Mouse (Mus musculus): Measurements from ENCODE around the gene Fn3krp. TPM values are rescaled to one million over a fixed set of nuclear protein-coding genes. Genes with fewer than 3 reads are reported as not detected.
A peak's percentile ranks its signal among the peaks of the same experiment; 100 is the strongest.

Gene Fn3krp
- 8.2 and 12.4 TPM in 2 replicates for polyA plus RNA-seq (2015; fragmentation: Nextera tagmentation; extraction: Ambion mirVana)

DNA sequence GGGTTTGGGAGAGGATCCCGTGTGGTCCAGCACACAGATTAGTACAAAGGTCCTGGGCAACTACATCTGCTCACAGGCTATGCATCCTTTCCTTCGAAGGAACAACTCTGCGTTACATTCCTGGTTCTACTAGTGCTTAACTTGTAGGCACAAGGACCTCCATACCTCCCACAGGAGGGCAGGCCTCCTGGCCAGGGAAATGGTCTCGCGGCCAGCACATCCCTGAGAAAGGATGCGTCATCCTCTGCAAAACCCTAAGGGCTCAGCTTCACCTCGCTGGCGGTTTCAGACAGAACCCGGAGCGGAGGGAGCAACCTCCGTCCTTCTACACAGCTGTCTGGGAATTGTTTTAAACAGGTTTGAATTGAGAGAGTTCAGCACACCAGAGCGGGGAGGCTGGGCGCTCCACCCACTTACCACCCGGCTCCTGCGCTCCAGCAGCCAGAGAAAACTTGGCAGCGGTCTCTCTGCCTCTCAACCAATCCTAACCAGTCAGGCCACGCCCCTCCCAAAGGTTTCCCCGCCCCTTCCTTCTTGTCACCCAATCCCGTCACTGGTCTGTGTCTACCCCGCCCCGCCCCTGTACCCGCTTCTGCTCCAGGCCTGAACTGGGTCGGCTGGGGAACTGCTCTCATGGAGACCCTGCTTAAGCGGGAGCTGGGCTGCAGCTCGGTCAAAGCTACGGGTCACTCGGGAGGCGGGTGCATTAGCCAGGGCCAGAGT is at the start of gene Fn3krp:
TSS of gene Fn3krp (plus strand) at position 572 of the 723 bp plus-strand sequence.
- Histone ChIP-seq H3K4me3 (ENCODE audit: low read depth, low read length) (peak within 1 kb of the TSS; percentile 79), H3K27ac (ENCODE audit: low read length) (peak within 1 kb of the TSS; percentile 70; the same call in 1 of the 2 replicates), H3K9me3 (replicated peaks; ENCODE audit: control insufficient read depth, low read length, poor library complexity, severe bottlenecking) (no peaks in the 10 kb centered on the region), H3K4me2 (ENCODE audit: low read length) (peak within 1 kb of the TSS; percentile 81), H3K27me3 (ENCODE audit: control insufficient read depth, insufficient read depth, low read depth, low read length) (no peaks in the 10 kb centered on the region), H3K9ac (ENCODE audit: low read depth, low read length) (peak within 1 kb of the TSS; percentile 76), H3K4me1 (ENCODE audit: control insufficient read depth, insufficient read depth, low read length) (peaks cover 12% of the 10 kb centered on the region), H3K36me3 (ENCODE audit: control insufficient read depth, insufficient read depth, low read length) (no peaks in the 10 kb centered on the region)
- ATAC-seq, result peak; percentile 99
- WGBS, result under 1% methylated on average over 25 of the region's 28 CpGs

DNA sequence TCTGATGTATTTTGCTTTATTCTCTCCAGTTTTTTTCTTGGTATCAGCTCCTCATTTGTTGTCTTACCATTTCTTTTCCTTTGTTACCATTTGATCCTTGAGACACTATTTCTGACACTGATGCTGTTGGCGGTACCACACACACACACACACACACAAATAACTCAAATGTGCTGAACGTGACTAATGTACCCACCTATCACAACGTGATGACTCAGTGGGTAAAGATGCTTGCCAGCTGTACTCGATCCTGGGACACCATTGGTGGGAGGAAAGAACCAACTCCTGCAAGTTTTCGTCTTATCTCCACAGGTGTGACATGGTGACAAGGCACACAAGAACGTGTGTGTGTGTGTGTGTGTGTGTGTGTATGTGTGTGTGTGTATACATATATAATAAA is 47.9 kb upstream of the Fn3krp start:
- H3K4me3 ChIP-seq (ENCODE audit: low read depth, low read length), result no peak overlapping the region
- 68% methylated on average over 6 of the region's 6 CpGs for WGBS
- H3K27ac ChIP-seq (ENCODE audit: low read length), result no peak overlapping the region
- H3K36me3 ChIP-seq (ENCODE audit: control insufficient read depth, insufficient read depth, low read length), result no peaks in the 10 kb centered on the region
- no peaks in the 10 kb centered on the region for H3K27me3 ChIP-seq (ENCODE audit: control insufficient read depth, insufficient read depth, low read depth, low read length)
- no peaks in the 10 kb centered on the region for H3K4me1 ChIP-seq (ENCODE audit: control insufficient read depth, insufficient read depth, low read length)
- no peak overlapping the region for H3K9ac ChIP-seq (ENCODE audit: low read depth, low read length)
- ATAC-seq, result no peak
- H3K4me2 ChIP-seq (ENCODE audit: low read length), result no peak overlapping the region
- H3K9me3 ChIP-seq (replicated peaks; ENCODE audit: control insufficient read depth, low read length, poor library complexity, severe bottlenecking), result no peaks in the 10 kb centered on the region

DNA sequence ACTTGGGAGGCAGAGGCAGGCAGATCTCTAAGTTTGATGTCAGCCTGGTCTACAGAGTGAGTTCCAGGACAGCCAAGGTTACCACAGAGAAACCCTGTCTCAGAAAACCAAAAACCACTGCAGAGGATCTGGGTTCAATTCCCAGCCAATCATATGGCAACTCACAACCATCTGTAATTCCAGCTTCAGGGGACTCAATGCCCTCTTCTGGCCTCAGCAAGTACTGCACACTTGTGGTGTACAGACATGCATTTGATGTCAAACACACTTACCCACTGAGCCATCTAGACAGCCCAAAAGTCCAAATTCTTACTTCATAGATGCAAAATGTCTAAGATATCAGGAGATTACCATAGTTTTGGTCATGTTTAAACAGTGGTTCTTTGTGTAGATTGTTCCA is 42.6 kb upstream of the Fn3krp start:
- no peaks in the 10 kb centered on the region for H3K4me1 ChIP-seq (ENCODE audit: control insufficient read depth, insufficient read depth, low read length)
- no peak overlapping the region for H3K9ac ChIP-seq (ENCODE audit: low read depth, low read length)
- H3K4me2 ChIP-seq (ENCODE audit: low read length), result no peak overlapping the region
- H3K4me3 ChIP-seq (ENCODE audit: low read depth, low read length), result no peak overlapping the region
- H3K27me3 ChIP-seq (ENCODE audit: control insufficient read depth, insufficient read depth, low read depth, low read length), result no peaks in the 10 kb centered on the region
- H3K9me3 ChIP-seq (replicated peaks; ENCODE audit: control insufficient read depth, low read length, poor library complexity, severe bottlenecking), result no peaks in the 10 kb centered on the region
- H3K36me3 ChIP-seq (ENCODE audit: control insufficient read depth, insufficient read depth, low read length), result no peaks in the 10 kb centered on the region
- no peak for ATAC-seq
- no peak overlapping the region for H3K27ac ChIP-seq (ENCODE audit: low read length)

DNA sequence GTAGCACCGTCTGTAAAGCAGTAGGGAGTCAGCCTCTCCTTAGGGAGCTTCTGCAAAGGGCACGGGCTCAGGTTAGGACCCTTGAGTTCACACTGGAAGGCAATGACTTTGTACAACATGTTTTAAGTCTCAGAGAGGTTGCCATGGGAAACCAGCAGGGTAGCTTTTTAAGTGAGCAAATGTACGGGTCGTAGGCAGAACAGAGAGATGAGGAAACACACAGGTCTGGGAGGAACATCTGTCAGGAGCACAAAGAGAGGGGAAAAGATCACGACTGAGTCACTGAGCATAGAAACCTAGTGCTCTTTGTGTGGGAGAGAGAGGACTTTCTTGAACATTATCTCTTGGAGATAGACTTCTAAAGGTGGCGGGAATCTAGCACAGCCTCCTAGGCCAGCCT is 40.9 kb upstream of the Fn3krp start:
- H3K4me2 ChIP-seq (ENCODE audit: low read length), result no peak overlapping the region
- H3K4me1 ChIP-seq (ENCODE audit: control insufficient read depth, insufficient read depth, low read length), result no peaks in the 10 kb centered on the region
- no peak overlapping the region for H3K27ac ChIP-seq (ENCODE audit: low read length)
- no peak overlapping the region for H3K9ac ChIP-seq (ENCODE audit: low read depth, low read length)
- no peak overlapping the region for H3K4me3 ChIP-seq (ENCODE audit: low read depth, low read length)
- WGBS, result 20% methylated on average over 6 of the region's 6 CpGs
- H3K36me3 ChIP-seq (ENCODE audit: control insufficient read depth, insufficient read depth, low read length), result no peaks in the 10 kb centered on the region
- H3K9me3 ChIP-seq (replicated peaks; ENCODE audit: control insufficient read depth, low read length, poor library complexity, severe bottlenecking), result no peaks in the 10 kb centered on the region
- no peak for ATAC-seq
- H3K27me3 ChIP-seq (ENCODE audit: control insufficient read depth, insufficient read depth, low read depth, low read length), result no peaks in the 10 kb centered on the region

DNA sequence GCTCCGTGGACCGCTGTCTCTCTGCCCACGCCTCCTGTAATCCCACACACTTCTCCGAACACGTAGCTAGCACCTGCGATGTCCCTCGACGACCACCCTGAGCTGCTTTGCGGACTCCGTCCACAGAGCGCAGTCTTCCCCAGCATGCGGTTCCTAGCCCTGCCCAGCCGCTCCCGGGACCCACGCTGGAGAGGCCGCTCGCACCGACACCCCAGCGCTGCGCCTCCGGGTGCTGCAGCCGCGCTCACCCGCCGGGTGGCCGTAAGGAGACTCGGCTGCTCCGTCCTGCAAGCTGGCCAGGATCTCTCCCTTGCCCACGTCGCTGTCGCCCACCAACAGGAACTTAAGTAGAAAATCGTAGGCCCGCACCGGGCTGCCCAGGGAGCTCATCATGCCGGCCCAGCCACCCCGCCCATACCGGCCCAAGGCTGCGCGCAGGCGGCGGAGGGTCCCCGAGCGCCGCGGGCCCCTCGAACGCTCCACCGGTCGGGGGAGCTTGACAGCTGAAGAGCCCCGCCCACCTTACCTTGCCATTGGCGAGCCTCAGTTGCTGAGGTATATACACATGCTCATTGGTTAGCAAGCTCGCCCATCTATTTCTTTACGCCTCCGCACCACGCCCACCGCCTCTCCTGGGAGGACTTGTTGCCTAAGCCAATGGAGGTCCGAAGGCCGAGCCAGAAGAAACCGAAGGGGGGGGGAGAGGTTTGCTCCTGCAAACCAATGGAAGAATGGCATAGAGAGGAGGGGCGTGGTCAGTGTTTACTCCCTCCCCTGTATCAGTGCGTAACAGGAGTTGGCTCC is 33.2 kb upstream of the Fn3krp start, which contains the start of gene Rab40b:
TSS of gene Rab40b (minus strand) at position 502 of the 804 bp plus-strand sequence.
- Histone ChIP-seq H3K36me3 (ENCODE audit: control insufficient read depth, insufficient read depth, low read length) (no peaks in the 10 kb centered on the region), H3K27me3 (ENCODE audit: control insufficient read depth, insufficient read depth, low read depth, low read length) (no peaks in the 10 kb centered on the region; the same call in 1 of the 2 replicates), H3K4me1 (ENCODE audit: control insufficient read depth, insufficient read depth, low read length) (peaks cover 15% of the 10 kb centered on the region), H3K27ac (ENCODE audit: low read length) (peak within 1 kb of the TSS; percentile 74), H3K4me2 (ENCODE audit: low read length) (peak within 1 kb of the TSS; percentile 89), H3K4me3 (ENCODE audit: low read depth, low read length) (peak within 1 kb of the TSS; percentile 72), H3K9me3 (replicated peaks; ENCODE audit: control insufficient read depth, low read length, poor library complexity, severe bottlenecking) (no peaks in the 10 kb centered on the region), H3K9ac (ENCODE audit: low read depth, low read length) (peak within 1 kb of the TSS; percentile 84)
- WGBS, result under 1% methylated on average over 61 of the region's 61 CpGs
- ATAC-seq, result peak; percentile 99

DNA sequence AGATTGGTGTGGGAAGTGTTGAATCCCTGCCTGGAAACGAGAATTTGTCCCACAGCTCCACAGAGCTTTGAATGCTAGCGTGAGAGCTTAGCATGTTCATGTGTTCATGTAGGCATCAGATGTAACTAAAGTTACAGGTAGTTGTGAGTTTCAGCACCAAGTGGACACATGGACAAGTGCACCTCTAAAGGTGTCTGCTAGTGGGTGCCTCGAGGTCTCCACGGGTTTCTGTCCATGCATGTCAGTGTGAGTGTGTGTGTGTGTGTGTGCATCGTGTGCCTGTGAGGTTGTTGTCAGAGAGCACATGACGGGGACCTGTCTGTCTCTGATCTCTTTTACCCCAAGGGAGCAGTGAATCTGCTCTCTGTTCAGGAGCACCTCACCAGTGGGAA is 32.7 kb upstream of the Fn3krp start:
- Histone ChIP-seq H3K27ac (ENCODE audit: low read length) (0 out of 2 replicates have a peak overlapping the region, but pooled peaks have one; percentile 10), H3K4me2 (ENCODE audit: low read length) (peak overlapping the region; percentile 89), H3K9me3 (replicated peaks; ENCODE audit: control insufficient read depth, low read length, poor library complexity, severe bottlenecking) (no peaks in the 10 kb centered on the region), H3K4me1 (ENCODE audit: control insufficient read depth, insufficient read depth, low read length) (peaks cover 15% of the 10 kb centered on the region), H3K36me3 (ENCODE audit: control insufficient read depth, insufficient read depth, low read length) (no peaks in the 10 kb centered on the region), H3K4me3 (ENCODE audit: low read depth, low read length) (peak overlapping the region; percentile 72), H3K27me3 (ENCODE audit: control insufficient read depth, insufficient read depth, low read depth, low read length) (no peaks in the 10 kb centered on the region; the same call in 1 of the 2 replicates), H3K9ac (ENCODE audit: low read depth, low read length) (no peak overlapping the region)
- peak; percentile 52 for ATAC-seq
- WGBS, result 10% methylated on average over 6 of the region's 6 CpGs

DNA sequence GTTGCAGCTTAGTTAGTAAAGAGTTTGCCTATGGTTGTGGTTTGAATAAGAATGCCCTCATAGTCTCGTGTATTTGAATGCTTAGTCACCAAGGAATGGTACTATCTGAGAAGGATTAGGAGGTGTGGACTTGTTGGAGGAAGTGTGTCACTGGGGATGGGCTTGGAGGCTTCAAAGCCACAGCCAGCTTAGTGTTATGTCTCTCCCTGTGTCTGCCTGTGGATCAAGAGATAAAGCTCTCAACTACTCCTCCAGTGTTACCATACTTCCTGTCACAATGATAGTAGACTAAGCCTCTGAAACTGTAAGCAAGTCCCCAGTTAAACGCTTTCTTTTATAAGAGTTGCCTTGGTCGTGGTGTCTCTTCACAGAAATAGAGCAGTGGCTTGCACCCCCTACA is 30.4 kb upstream of the Fn3krp start:
- H3K27ac ChIP-seq (ENCODE audit: low read length), result no peak overlapping the region
- 68% methylated on average over 3 of the region's 3 CpGs for WGBS

DNA sequence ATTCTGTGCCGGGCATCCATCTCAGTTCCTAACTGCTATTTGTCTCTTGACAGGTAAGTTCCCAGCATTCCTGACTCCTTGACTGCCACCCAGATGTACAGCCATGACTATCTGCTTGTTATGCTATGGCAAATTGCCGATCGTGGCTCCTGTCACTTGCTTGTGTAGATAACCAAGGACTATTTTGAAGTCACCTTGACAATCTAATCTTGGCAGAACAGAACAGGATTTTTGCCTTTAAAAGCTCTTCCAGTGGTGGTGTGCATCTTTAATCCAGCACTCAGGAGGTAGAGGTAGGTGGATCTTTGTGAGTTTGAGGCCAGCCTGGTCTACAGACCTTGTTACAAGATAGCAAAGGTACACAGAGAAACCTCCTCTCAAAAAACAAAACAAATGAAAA is 28.8 kb upstream of the Fn3krp start:
- Histone ChIP-seq H3K9ac (ENCODE audit: low read depth, low read length) (no peak overlapping the region), H3K9me3 (replicated peaks; ENCODE audit: control insufficient read depth, low read length, poor library complexity, severe bottlenecking) (no peaks in the 10 kb centered on the region), H3K4me1 (ENCODE audit: control insufficient read depth, insufficient read depth, low read length) (peaks cover 5% of the 10 kb centered on the region), H3K27me3 (ENCODE audit: control insufficient read depth, insufficient read depth, low read depth, low read length) (no peaks in the 10 kb centered on the region), H3K4me2 (ENCODE audit: low read length) (no peak overlapping the region), H3K27ac (ENCODE audit: low read length) (no peak overlapping the region), H3K36me3 (ENCODE audit: control insufficient read depth, insufficient read depth, low read length) (no peaks in the 10 kb centered on the region), H3K4me3 (ENCODE audit: low read depth, low read length) (no peak overlapping the region)
- no peak for ATAC-seq
- WGBS, result 89% methylated on average over 3 of the region's 3 CpGs

More for the DNA sequence above, 30.4 kb upstream of the Fn3krp start:
- Histone ChIP-seq H3K27me3 (ENCODE audit: control insufficient read depth, insufficient read depth, low read depth, low read length) (no peaks in the 10 kb centered on the region; the same call in 1 of the 2 replicates), H3K9ac (ENCODE audit: low read depth, low read length) (no peak overlapping the region), H3K4me2 (ENCODE audit: low read length) (no peak overlapping the region), H3K4me1 (ENCODE audit: control insufficient read depth, insufficient read depth, low read length) (peaks cover 15% of the 10 kb centered on the region), H3K36me3 (ENCODE audit: control insufficient read depth, insufficient read depth, low read length) (no peaks in the 10 kb centered on the region), H3K9me3 (replicated peaks; ENCODE audit: control insufficient read depth, low read length, poor library complexity, severe bottlenecking) (no peaks in the 10 kb centered on the region), H3K4me3 (ENCODE audit: low read depth, low read length) (no peak overlapping the region)
- no peak for ATAC-seq
